Mouse (Mus musculus) heart, adult 2 months (tissue): ENCODE measurements around the gene Cnmd.

ENCODE experiments used
- CTCF ChIP-seq: fragments of 200-600 bp; IDR thresholded peaks from 2 replicates; pipeline ENCODE4 v1.8.1; 2022; ENCODE audit warnings: antibody characterized with exemption, mild to moderate bottlenecking, moderate library complexity
- POLR2A ChIP-seq: fragments of 200-500 bp; IDR thresholded peaks from 2 replicates; pipeline ENCODE4 v1.6.1; 2011; ENCODE audit warnings: mild to moderate bottlenecking, low read depth, low read length, control low read depth; ENCODE audit not compliant: insufficient read depth

GRCm38 (mm10) chr14:79607352-79607751, 54.6 kb downstream of the Cnmd start:
- TF ChIP-seq POLR2A (no peak), CTCF (no peak)
